Mouse (Mus musculus) liver, embryonic 16.5 days (tissue): Measurements from ENCODE around the gene Cdkl4. TPM values are rescaled to one million over a fixed set of nuclear protein-coding genes. Genes with fewer than 3 reads are reported as not detected.

Experiments used
- ATAC-seq: fragments of 200-750 bp; cut with Nextera tagmentation; 2 replicates; pipeline ENCODE4 v1.8.0; 2017; ENCODE audit warnings: low read depth, mild to moderate bottlenecking, moderate number of reproducible peaks, moderate library complexity
- H3K27ac ChIP-seq: fragments of 300-500 bp; sonication (generic); 2 replicates; pipeline ENCODE4 v1.5.1; 2014; ENCODE audit warnings: mild to moderate bottlenecking, low read length
- H3K27me3 ChIP-seq: fragments of 300-500 bp; sonication (generic); 2 replicates; pipeline ENCODE4 v1.6.1; 2014; ENCODE audit warnings: low read depth, low read length, mixed read lengths; ENCODE audit not compliant: control insufficient read depth, insufficient read depth
- H3K36me3 ChIP-seq: fragments of 300-500 bp; sonication (generic); 2 replicates; pipeline ENCODE4 v1.6.1; 2014; ENCODE audit warnings: mild to moderate bottlenecking; ENCODE audit not compliant: control insufficient read depth, insufficient read depth
- H3K4me1 ChIP-seq: fragments of 300-500 bp; sonication (generic); 2 replicates; pipeline ENCODE4 v1.6.1; 2014; ENCODE audit warnings: low read depth, low read length, mixed read lengths; ENCODE audit not compliant: control insufficient read depth
- H3K4me2 ChIP-seq: fragments of 300-500 bp; sonication (generic); 2 replicates; pipeline ENCODE4 v1.6.1; 2014; ENCODE audit warnings: low read depth, low read length, mixed read lengths
- H3K4me3 ChIP-seq: fragments of 300-500 bp; sonication (generic); 2 replicates; pipeline ENCODE4 v1.5.1; 2014; ENCODE audit warnings: low read depth, mild to moderate bottlenecking, low read length
- H3K9ac ChIP-seq: fragments of 300-500 bp; sonication (generic); 2 replicates; pipeline ENCODE4 v1.6.1; 2014; ENCODE audit warnings: low read depth, low read length
- H3K9me3 ChIP-seq: fragments of 300-500 bp; sonication (generic); replicated peaks from 2 replicates; pipeline ENCODE4 v1.6.1; 2016; ENCODE audit warnings: low read length; ENCODE audit not compliant: control insufficient read depth
- WGBS: fragments of 180-500 bp; shearing (Covaris S2); extraction: QIAGEN DNeasy Blood & Tissue Kit; methylation state at CpG from one replicate; pipeline ENCODE4 v1.1.7; 2014; ENCODE audit not compliant: insufficient replicate concordance; 5-methylcytosine and 5-hydroxymethylcytosine counted together
- polyA plus RNA-seq: library from polyadenylated mRNA; unstranded; fragments of >200 nt; fragmentation: Nextera tagmentation; extraction: Ambion mirVana; gene quantifications from 2 replicates; pipeline ENCODE4 v1.2.1, GENCODE M21; 2015

The Cdkl4 gene
- polyA plus RNA-seq, 1 experiment from 2014 or later, result 0.14 TPM

- H3K4me2 ChIP-seq, result no peak overlapping the region
- ATAC-seq, result no peak
- WGBS, result 71% methylated on average over 9 of the region's 9 CpGs
- H3K27me3 ChIP-seq, result no peaks in the 10 kb centered on the region
- no peaks in the 10 kb centered on the region for H3K36me3 ChIP-seq
- no peaks in the 10 kb centered on the region for H3K9me3 ChIP-seq
- no peak overlapping the region for H3K9ac ChIP-seq
- no peak overlapping the region for H3K27ac ChIP-seq
- no peaks in the 10 kb centered on the region for H3K4me1 ChIP-seq
- H3K4me3 ChIP-seq, result no peak overlapping the region
Observed at GRCm38 (mm10) chr17:80515956-80516355, 61.7 kb downstream of the Cdkl4 start.

- no peaks in the 10 kb centered on the region for H3K9me3 ChIP-seq
- H3K4me1 ChIP-seq, result no peaks in the 10 kb centered on the region
- ATAC-seq, result no peak
- no peaks in the 10 kb centered on the region for H3K36me3 ChIP-seq
- H3K4me2 ChIP-seq, result no peak overlapping the region
- no peak overlapping the region for H3K4me3 ChIP-seq
- no peaks in the 10 kb centered on the region for H3K27me3 ChIP-seq
- H3K9ac ChIP-seq, result no peak overlapping the region
- no peak overlapping the region for H3K27ac ChIP-seq
- WGBS, result 81% methylated on average over 7 of the region's 7 CpGs
Observed at GRCm38 (mm10) chr17:80515513-80515912, 62.1 kb downstream of the Cdkl4 start.

GRCm38 (mm10) chr17:80513766-80514165 lies 63.8 kb downstream of the Cdkl4 start:
- Histone ChIP-seq H3K4me1 (no peaks in the 10 kb centered on the region), H3K9me3 (no peaks in the 10 kb centered on the region), H3K27me3 (no peaks in the 10 kb centered on the region), H3K4me3 (no peak overlapping the region), H3K36me3 (no peaks in the 10 kb centered on the region), H3K4me2 (no peak overlapping the region), H3K27ac (no peak overlapping the region), H3K9ac (no peak overlapping the region)
- 15% methylated on average over 8 of the region's 8 CpGs for WGBS
- ATAC-seq, result 0 out of 2 replicates have a peak, but pooled peaks have one; percentile 35

GRCm38 (mm10) chr17:80510459-80510855 lies 67.2 kb downstream of the Cdkl4 start:
- no peaks in the 10 kb centered on the region for H3K9me3 ChIP-seq
- 46% methylated on average over 3 of the region's 3 CpGs for WGBS
- no peak overlapping the region for H3K9ac ChIP-seq
- H3K4me1 ChIP-seq, result no peaks in the 10 kb centered on the region
- no peaks in the 10 kb centered on the region for H3K27me3 ChIP-seq
- H3K36me3 ChIP-seq, result no peaks in the 10 kb centered on the region
- H3K4me3 ChIP-seq, result no peak overlapping the region
- no peak overlapping the region for H3K4me2 ChIP-seq
- no peak overlapping the region for H3K27ac ChIP-seq
- no peak for ATAC-seq

GRCm38 (mm10) chr17:80509494-80510458 lies 67.8 kb downstream of the Cdkl4 start:
- H3K27me3 ChIP-seq, result no peaks in the 10 kb centered on the region
- H3K4me3 ChIP-seq, result no peak overlapping the region
- H3K27ac ChIP-seq, result no peak overlapping the region
- WGBS, result 30% methylated on average over 4 of the region's 4 CpGs
- no peaks in the 10 kb centered on the region for H3K9me3 ChIP-seq
- no peak overlapping the region for H3K4me2 ChIP-seq
- H3K9ac ChIP-seq, result no peak overlapping the region
- H3K36me3 ChIP-seq, result no peaks in the 10 kb centered on the region
- no peaks in the 10 kb centered on the region for H3K4me1 ChIP-seq
- ATAC-seq, result no peak

GRCm38 (mm10) chr17:80505766-80506165 lies 71.8 kb downstream of the Cdkl4 start:
- Histone ChIP-seq H3K27ac (no peak overlapping the region), H3K4me3 (no peak overlapping the region), H3K9ac (no peak overlapping the region), H3K27me3 (no peaks in the 10 kb centered on the region), H3K4me1 (peaks cover 5% of the 10 kb centered on the region), H3K9me3 (no peaks in the 10 kb centered on the region), H3K4me2 (no peak overlapping the region), H3K36me3 (no peaks in the 10 kb centered on the region)
- 65% methylated on average over 6 of the region's 6 CpGs for WGBS
- ATAC-seq, result no peak

GRCm38 (mm10) chr17:80505342-80505741 lies 72.3 kb downstream of the Cdkl4 start:
- Histone ChIP-seq H3K36me3 (no peaks in the 10 kb centered on the region), H3K4me2 (no peak overlapping the region), H3K27ac (no peak overlapping the region), H3K9ac (no peak overlapping the region), H3K4me1 (peaks cover 5% of the 10 kb centered on the region), H3K9me3 (no peaks in the 10 kb centered on the region), H3K4me3 (no peak overlapping the region), H3K27me3 (no peaks in the 10 kb centered on the region)
- no peak for ATAC-seq
- WGBS, result 55% methylated on average over 4 of the region's 4 CpGs

GRCm38 (mm10) chr17:80501805-80502172 lies 75.8 kb downstream of the Cdkl4 start:
- no peaks in the 10 kb centered on the region for H3K36me3 ChIP-seq
- no peaks in the 10 kb centered on the region for H3K9me3 ChIP-seq
- H3K27ac ChIP-seq, result no peak overlapping the region
- H3K27me3 ChIP-seq, result no peaks in the 10 kb centered on the region
- WGBS, result 39% methylated on average over 2 of the region's 2 CpGs
- no peak overlapping the region for H3K4me2 ChIP-seq
- H3K9ac ChIP-seq, result no peak overlapping the region
- no peak for ATAC-seq
- no peak overlapping the region for H3K4me3 ChIP-seq
- H3K4me1 ChIP-seq, result peaks cover 5% of the 10 kb centered on the region

- WGBS, result 20% methylated on average over 5 of the region's 5 CpGs
- H3K27ac ChIP-seq, result no peak overlapping the region
- no peak overlapping the region for H3K4me2 ChIP-seq
- peaks cover 5% of the 10 kb centered on the region for H3K4me1 ChIP-seq
- H3K4me3 ChIP-seq, result no peak overlapping the region
- H3K9ac ChIP-seq, result no peak overlapping the region
- ATAC-seq, result no peak
- no peaks in the 10 kb centered on the region for H3K9me3 ChIP-seq
- H3K36me3 ChIP-seq, result no peaks in the 10 kb centered on the region
- H3K27me3 ChIP-seq, result no peaks in the 10 kb centered on the region
Observed at GRCm38 (mm10) chr17:80501037-80501804, 76.4 kb downstream of the Cdkl4 start.
